Mouse (Mus musculus) thymus, postnatal 14 days (tissue): ENCODE results near the gene Rps6ka5.

Experiments used
- DNase-seq: peaks from one replicate; pipeline ENCODE4 v3.0.0; 2021

Gene Rps6ka5

GRCm38 (mm10) chr12:100586601-100587000, 140.2 kb downstream of the Rps6ka5 start:
- no peak for DNase-seq

GRCm38 (mm10) chr12:100579221-100579620, 147.6 kb downstream of the Rps6ka5 start:
- no peak for DNase-seq

GRCm38 (mm10) chr12:100578291-100578690, 148.5 kb downstream of the Rps6ka5 start:
- peak; percentile 34 for DNase-seq

GRCm38 (mm10) chr12:100575739-100576138, 151.0 kb downstream of the Rps6ka5 start:
- DNase-seq = no peak

GRCm38 (mm10) chr12:100570522-100571072, 156.2 kb downstream of the Rps6ka5 start:
- DNase-seq = no peak

- DNase-seq = no peak
These were observed 158.0 kb downstream of the Rps6ka5 start for GRCm38 (mm10) chr12:100568831-100569230.

GRCm38 (mm10) chr12:100568105-100568504, 158.7 kb downstream of the Rps6ka5 start:
- no peak for DNase-seq

- no peak for DNase-seq
These were observed 159.2 kb downstream of the Rps6ka5 start for GRCm38 (mm10) chr12:100567627-100568026.

- no peak for DNase-seq
These were observed 173.1 kb downstream of the Rps6ka5 start for GRCm38 (mm10) chr12:100553675-100554074.

GRCm38 (mm10) chr12:100551972-100552371, 174.8 kb downstream of the Rps6ka5 start:
- DNase-seq = no peak

- DNase-seq = no peak
These were observed 182.6 kb downstream of the Rps6ka5 start for GRCm38 (mm10) chr12:100544194-100544567.

- DNase-seq = no peak
These were observed 183.2 kb downstream of the Rps6ka5 start for GRCm38 (mm10) chr12:100543437-100544193.

GRCm38 (mm10) chr12:100542494-100542893, 184.3 kb downstream of the Rps6ka5 start:
- DNase-seq = no peak

- DNase-seq = no peak
These were observed 184.7 kb downstream of the Rps6ka5 start for GRCm38 (mm10) chr12:100542076-100542475.

- DNase-seq = no peak
These were observed 187.5 kb downstream of the Rps6ka5 start for GRCm38 (mm10) chr12:100539158-100539714.

- no peak for DNase-seq
These were observed 188.2 kb downstream of the Rps6ka5 start for GRCm38 (mm10) chr12:100538445-100539157.

GRCm38 (mm10) chr12:100537091-100537490, 189.7 kb downstream of the Rps6ka5 start:
- DNase-seq = no peak

- DNase-seq = no peak
These were observed 191.8 kb downstream of the Rps6ka5 start for GRCm38 (mm10) chr12:100535028-100535427.

GRCm38 (mm10) chr12:100534028-100534427, 192.8 kb downstream of the Rps6ka5 start:
- DNase-seq = no peak

- DNase-seq = no peak
These were observed 193.6 kb downstream of the Rps6ka5 start for GRCm38 (mm10) chr12:100533209-100533608.

- no peak for DNase-seq
These were observed 195.0 kb downstream of the Rps6ka5 start for GRCm38 (mm10) chr12:100531740-100532139.

- DNase-seq = peak; percentile 43
These were observed 195.9 kb downstream of the Rps6ka5 start for GRCm38 (mm10) chr12:100530871-100531270.

- DNase-seq = no peak
These were observed 197.1 kb downstream of the Rps6ka5 start for GRCm38 (mm10) chr12:100529651-100530050.

GRCm38 (mm10) chr12:100529172-100529571, 197.6 kb downstream of the Rps6ka5 start:
- no peak for DNase-seq
